Mouse (Mus musculus) liver, embryonic 11.5 days (tissue): Measurements from ENCODE around the gene Gprin1. TPM values are rescaled to one million over a fixed set of nuclear protein-coding genes. Genes with fewer than 3 reads are reported as not detected.

ENCODE experiments used
- ATAC-seq: fragments of 200-750 bp; cut with Nextera tagmentation; replicated peaks from 2 replicates; pipeline ENCODE4 v1.8.0; 2017; ENCODE audit warnings: moderate number of reproducible peaks, mild to moderate bottlenecking, moderate TSS enrichment, moderate library complexity; ENCODE audit not compliant: low FRiP score
- DNase-seq: peaks from one replicate; pipeline ENCODE4 v3.0.0-alpha.2; 2017; ENCODE audit warnings: low spot score
- H3K27ac ChIP-seq: fragments of 300-500 bp; sonication (generic); 2 replicates; pipeline ENCODE4 v1.5.1; 2014; ENCODE audit warnings: mild to moderate bottlenecking, low read depth, low read length, control low read depth
- H3K27me3 ChIP-seq: fragments of 300-500 bp; sonication (generic); replicated peaks from 2 replicates; pipeline ENCODE4 v1.6.1; 2014; ENCODE audit warnings: low read length, mixed read lengths; ENCODE audit not compliant: control insufficient read depth, insufficient read depth
- H3K36me3 ChIP-seq: fragments of 300-500 bp; sonication (generic); 2 replicates; pipeline ENCODE4 v1.6.1; 2014; ENCODE audit warnings: mild to moderate bottlenecking, low read length, moderate library complexity, mixed read lengths; ENCODE audit not compliant: control insufficient read depth, insufficient read depth
- H3K4me1 ChIP-seq: fragments of 300-500 bp; sonication (generic); replicated peaks from 2 replicates; pipeline ENCODE4 v1.6.1; 2014; ENCODE audit warnings: low read length, mixed read lengths; ENCODE audit not compliant: control insufficient read depth, insufficient read depth
- H3K4me2 ChIP-seq: fragments of 300-500 bp; sonication (generic); 2 replicates; pipeline ENCODE4 v1.6.1; 2014; ENCODE audit warnings: mild to moderate bottlenecking, control low read depth, moderate library complexity
- H3K4me3 ChIP-seq: fragments of 300-500 bp; sonication (generic); 2 replicates; pipeline ENCODE4 v1.5.1; 2014; ENCODE audit warnings: low read depth, low read length, control low read depth
- H3K9ac ChIP-seq: fragments of 300-500 bp; sonication (generic); 2 replicates; pipeline ENCODE4 v1.6.1; 2014; ENCODE audit warnings: low read depth, low read length, control low read depth
- H3K9me3 ChIP-seq: fragments of 300-500 bp; sonication (generic); 2 replicates; pipeline ENCODE4 v1.6.1; 2016; ENCODE audit warnings: low read length, inconsistent platforms, mixed read lengths; ENCODE audit not compliant: control insufficient read depth
- WGBS: fragments of 180-500 bp; shearing (Covaris S2); extraction: QIAGEN DNeasy Blood & Tissue Kit; methylation state at CpG from one replicate; pipeline ENCODE4 v1.1.7; 2014; 5-methylcytosine and 5-hydroxymethylcytosine counted together
- polyA plus RNA-seq: library from polyadenylated mRNA; unstranded; fragments of >200 nt; fragmentation: Nextera tagmentation; extraction: Ambion mirVana; gene quantifications from 2 replicates; pipeline ENCODE4 v1.2.1, GENCODE M21; 2014

The Gprin1 gene
- polyA plus RNA-seq, 1 experiment from 2014 or later = 0.30 TPM

GRCm38 (mm10) chr13:54694348-54695060, 55.2 kb downstream of the Gprin1 start:
- Histone ChIP-seq H3K4me2 (peak overlapping the region; percentile 97), H3K9ac (peak overlapping the region; percentile 71), H3K4me1 (peaks cover 21% of the 10 kb centered on the region), H3K4me3 (peak overlapping the region; percentile 79), H3K36me3 (no peaks in the 10 kb centered on the region), H3K9me3 (no peaks in the 10 kb centered on the region), H3K27me3 (no peaks in the 10 kb centered on the region), H3K27ac (peak overlapping the region; percentile 93)
- DNase-seq (no peak), ATAC-seq (peak; percentile 71)
- 15% methylated on average over 26 of the region's 26 CpGs for WGBS

DNA sequence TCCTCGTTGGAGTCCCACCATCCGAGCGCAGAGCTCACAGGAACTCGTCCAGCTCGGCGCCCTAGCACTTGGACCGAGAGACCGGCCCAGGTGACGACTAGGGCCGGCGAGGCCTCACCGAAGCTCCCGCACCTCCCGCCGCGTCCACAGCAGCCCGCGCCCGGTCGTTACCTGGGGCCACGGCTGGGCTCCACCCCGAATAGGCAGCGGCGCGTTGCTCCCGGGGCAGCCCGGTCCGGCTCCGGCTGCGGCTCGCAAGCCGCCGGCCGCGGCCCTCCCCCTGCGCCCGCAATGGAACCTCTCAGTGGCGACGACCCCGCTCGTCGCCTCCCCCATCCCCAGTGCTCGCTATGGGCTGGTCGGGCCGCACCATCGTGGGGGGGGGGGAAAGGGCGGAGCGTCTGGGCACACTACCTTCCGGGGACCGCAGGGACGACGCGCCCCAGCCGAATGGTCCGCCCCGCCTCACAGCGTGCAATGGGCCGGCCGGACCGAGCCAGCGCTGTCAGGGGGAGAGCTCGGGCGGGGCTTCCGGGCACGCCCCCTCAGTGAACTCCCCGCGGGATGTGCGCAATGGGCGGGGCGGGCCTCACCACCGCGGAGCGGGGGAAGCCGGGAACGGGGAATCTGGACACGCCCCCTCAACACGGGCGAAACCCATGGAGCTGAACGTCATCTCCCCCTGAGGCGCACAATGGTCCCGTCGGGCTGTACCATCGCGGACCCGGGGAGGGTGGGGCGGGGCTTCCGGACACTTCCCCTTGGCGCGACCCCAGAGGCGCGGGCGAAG, 55.9 kb downstream of the Gprin1 start, which contains the start of gene Rnf44:
Gene Rnf44 (minus strand): TSS at position 350 of the 790 bp plus-strand sequence.
- peak; percentile 97 for ATAC-seq
- Histone ChIP-seq H3K9me3 (no peaks in the 10 kb centered on the region), H3K36me3 (no peaks in the 10 kb centered on the region), H3K27ac (peak within 1 kb of the TSS; percentile 93), H3K4me3 (peak within 1 kb of the TSS; percentile 79), H3K9ac (peak within 1 kb of the TSS; percentile 88), H3K27me3 (no peaks in the 10 kb centered on the region), H3K4me2 (peak within 1 kb of the TSS; percentile 97), H3K4me1 (peaks cover 21% of the 10 kb centered on the region)
- peak; percentile 99 for DNase-seq
- under 1% methylated on average over 88 of the region's 92 CpGs for WGBS

DNA sequence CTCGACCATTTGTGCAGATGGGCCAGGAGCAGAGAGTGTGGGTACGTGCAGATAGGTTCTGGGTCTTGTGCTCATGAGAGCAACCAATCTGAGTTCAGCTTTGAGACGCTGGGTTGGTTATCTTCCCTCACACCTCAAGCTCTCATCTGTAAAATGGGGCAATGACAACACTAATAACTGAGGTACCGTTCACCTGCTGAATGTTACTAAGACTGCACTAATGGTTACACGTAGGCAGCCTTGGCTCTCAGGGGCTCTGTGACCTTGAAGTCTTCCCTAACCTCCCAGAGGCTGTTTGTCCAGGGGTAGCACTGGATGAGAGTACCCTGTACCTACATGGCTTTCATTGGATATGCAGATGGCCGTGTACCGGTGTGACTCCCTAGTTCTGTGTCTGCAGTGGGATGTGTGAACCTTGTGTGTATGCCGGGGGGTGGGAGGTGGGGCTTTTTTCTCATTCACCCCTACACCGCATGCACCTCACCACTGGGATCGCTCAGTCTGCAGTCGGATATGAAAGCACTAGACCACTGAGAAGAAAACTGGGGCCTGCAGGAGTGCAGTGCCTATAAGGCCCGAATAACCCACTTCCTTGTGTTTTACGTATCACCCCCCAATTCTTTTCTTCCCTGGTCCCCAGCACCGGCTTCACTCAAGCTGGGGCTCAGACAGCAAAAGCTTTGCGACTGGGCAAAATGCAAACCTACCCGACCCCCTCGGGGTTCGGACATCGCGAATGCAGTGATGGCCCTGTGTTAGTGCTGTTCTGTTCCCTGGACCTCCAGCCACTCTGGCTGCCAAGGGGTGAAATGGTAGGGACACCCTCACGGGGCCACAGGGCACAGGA, 56.7 kb downstream of the Gprin1 start:
- 8% methylated on average over 21 of the region's 21 CpGs for WGBS
- DNase-seq = no peak
- Histone ChIP-seq H3K9me3 (no peaks in the 10 kb centered on the region), H3K9ac (peak overlapping the region; percentile 88), H3K4me3 (peak overlapping the region; percentile 79), H3K4me1 (peaks cover 26% of the 10 kb centered on the region), H3K4me2 (peak overlapping the region; percentile 97), H3K36me3 (no peaks in the 10 kb centered on the region), H3K27me3 (no peaks in the 10 kb centered on the region), H3K27ac (peak overlapping the region; percentile 93)
- no peak for ATAC-seq

- H3K4me1 ChIP-seq = peaks cover 26% of the 10 kb centered on the region
- no peak overlapping the region for H3K27ac ChIP-seq
- no peak for DNase-seq
Measured at GRCm38 (mm10) chr13:54691737-54692136, 57.9 kb downstream of the Gprin1 start.

GRCm38 (mm10) chr13:54690151-54690740, 59.4 kb downstream of the Gprin1 start:
- WGBS = 93% methylated on average over 8 of the region's 8 CpGs
- Histone ChIP-seq H3K4me3 (no peak overlapping the region), H3K27me3 (no peaks in the 10 kb centered on the region), H3K4me1 (peaks cover 38% of the 10 kb centered on the region), H3K36me3 (no peaks in the 10 kb centered on the region), H3K9me3 (no peaks in the 10 kb centered on the region), H3K27ac (no peak overlapping the region), H3K4me2 (no peak overlapping the region), H3K9ac (0 out of 2 replicates have a peak overlapping the region, but pooled peaks have one; percentile 13)
- ATAC-seq (no peak), DNase-seq (no peak)

More at GRCm38 (mm10) chr13:54691737-54692136, 57.9 kb downstream of the Gprin1 start:
- Histone ChIP-seq H3K9me3 (no peaks in the 10 kb centered on the region), H3K4me3 (peak overlapping the region; percentile 79), H3K4me2 (peak overlapping the region; percentile 97), H3K36me3 (no peaks in the 10 kb centered on the region), H3K9ac (peak overlapping the region; percentile 88; the same call in 1 of the 2 replicates), H3K27me3 (no peaks in the 10 kb centered on the region)
- ATAC-seq = no peak

- H3K4me2 ChIP-seq = peak overlapping the region; percentile 98
- H3K4me3 ChIP-seq = peak overlapping the region; percentile 79
- peaks cover 41% of the 10 kb centered on the region for H3K4me1 ChIP-seq
- peak; percentile 85 for ATAC-seq
- H3K9me3 ChIP-seq = no peaks in the 10 kb centered on the region
- H3K27me3 ChIP-seq = no peaks in the 10 kb centered on the region
- H3K9ac ChIP-seq = peak overlapping the region; percentile 94
- under 1% methylated on average over 80 of the region's 82 CpGs for WGBS
- peak; percentile 97 for DNase-seq
- peaks cover 15% of the 10 kb centered on the region for H3K36me3 ChIP-seq
- H3K27ac ChIP-seq = peak overlapping the region; percentile 98
Measured at GRCm38 (mm10) chr13:54687575-54688424, 61.9 kb downstream of the Gprin1 start.

GRCm38 (mm10) chr13:54687096-54687495, 62.6 kb downstream of the Gprin1 start:
- no peaks in the 10 kb centered on the region for H3K27me3 ChIP-seq
- under 1% methylated on average over 35 of the region's 35 CpGs for WGBS
- peaks cover 34% of the 10 kb centered on the region for H3K4me1 ChIP-seq
- peak overlapping the region; percentile 79 for H3K4me3 ChIP-seq
- H3K36me3 ChIP-seq = peaks cover 22% of the 10 kb centered on the region
- DNase-seq (peak; percentile 81), ATAC-seq (peak; percentile 53)
- H3K9me3 ChIP-seq = no peaks in the 10 kb centered on the region
- H3K27ac ChIP-seq = peak overlapping the region; percentile 98
- peak overlapping the region; percentile 98 for H3K4me2 ChIP-seq
- peak overlapping the region; percentile 94 for H3K9ac ChIP-seq
